8 mouse cellular contexts compared by ENCODE assay signal in genomic region chr9:55023902-55024583, GRCm38 (mm10). TPM values are rescaled to one million over a fixed set of nuclear protein-coding genes. Genes with fewer than 3 reads are reported as not detected.
DNase-seq lines count a peak whose midpoint lies in the region; ATAC-seq lines count a peak whose summit lies in the region.

No protein-coding gene starts in this region.

- peak; percentile 79 for DNase-seq in CD4-positive, CD25-positive, alpha-beta regulatory T cell, adult 2 months (ENCODE audit: low read depth, low spot score)
- DNase-seq in adrenal gland, postnatal 14 days: peak; percentile 91
- DNase-seq in embryo, embryonic 9.5 days (ENCODE audit: extremely low spot score): peak; percentile 85
- peak; percentile 71 to 90 for DNase-seq in heart, postnatal 10 days
- DNase-seq in layer of hippocampus, postnatal 14 days (ENCODE audit: low spot score in 2 of 2): peak; percentile 66 to 74
- DNase-seq in spleen, postnatal 36 days (ENCODE audit: low spot score in 2 of 2): peak; percentile 33 to 56

- intact Hi-C loops in heart, postnatal 10 days (cut with DNase I): loop anchor here (1.0 to 10.0 kb wide), 3 partner anchors 86 to 371 kb away; no protein-coding TSS in a partner anchor

- no peak for ATAC-seq in CD4-positive, CD25-positive, alpha-beta regulatory T cell, adult 4 months
- ATAC-seq in megakaryocyte-erythroid progenitor cell, adult 5-6 weeks (replicated peaks; ENCODE audit: low FRiP score, low TSS enrichment, poor library complexity, severe bottlenecking): peak; percentile 84

RNA-seq across cellular contexts. Expression of gene Chrna3, which starts 2.3 kb away (rescaled TPM):
- polyA plus RNA-seq in CD4-positive, CD25-positive, alpha-beta regulatory T cell, adult 4 months (2017; shearing (Covaris generic)): not detected
- 9.6 and 13.0 TPM in 2 replicates for total RNA-seq in adrenal gland, postnatal 14 days (2021)
- total RNA-seq in heart, postnatal 10 days (2021): not detected
- 1 to 10 TPM in 1 of 2 experiments, under 1 TPM in 1; 0.71 to 1.2 TPM for total RNA-seq in layer of hippocampus, postnatal 14 days (2021)
- total RNA-seq in megakaryocyte-erythroid progenitor cell, adult 5-6 weeks (2014; fragmentation: Nextera tagmentation): not detected in 2 replicates
- total RNA-seq in megakaryocyte-erythroid progenitor cell, adult 5-6 weeks (2017): not detected in 2 replicates

RNA-seq across cellular contexts. Expression of gene Chrnb4, which starts 24.5 kb away (rescaled TPM):
- not detected for polyA plus RNA-seq in CD4-positive, CD25-positive, alpha-beta regulatory T cell, adult 4 months (2017; shearing (Covaris generic))
- 4.3 and 6.6 TPM in 2 replicates for total RNA-seq in adrenal gland, postnatal 14 days (2021)
- not detected for total RNA-seq in heart, postnatal 10 days (2021)
- total RNA-seq in layer of hippocampus, postnatal 14 days (2021): under 1 TPM in 1 of 2 experiments, not detected in 1; 0.28 TPM
- total RNA-seq in megakaryocyte-erythroid progenitor cell, adult 5-6 weeks (2014; fragmentation: Nextera tagmentation): not detected in 2 replicates
- not detected in 2 replicates for total RNA-seq in megakaryocyte-erythroid progenitor cell, adult 5-6 weeks (2017)

RNA-seq across cellular contexts. Expression of gene Chrna5, which starts 43.4 kb away (rescaled TPM):
- not detected for polyA plus RNA-seq in CD4-positive, CD25-positive, alpha-beta regulatory T cell, adult 4 months (2017; shearing (Covaris generic))
- total RNA-seq in adrenal gland, postnatal 14 days (2021): 0.85 and 1.2 TPM in 2 replicates
- not detected for total RNA-seq in heart, postnatal 10 days (2021)
- total RNA-seq in layer of hippocampus, postnatal 14 days (2021): 10 to 100 TPM in 1 of 2 experiments, 1 to 10 TPM in 1; 8.6 to 10.6 TPM
- not detected in 2 replicates for total RNA-seq in megakaryocyte-erythroid progenitor cell, adult 5-6 weeks (2014; fragmentation: Nextera tagmentation)
- not detected in 2 replicates for total RNA-seq in megakaryocyte-erythroid progenitor cell, adult 5-6 weeks (2017)
